Comparison of ENCODE assay signal across 18 mouse cellular contexts in the genomic region with DNA sequence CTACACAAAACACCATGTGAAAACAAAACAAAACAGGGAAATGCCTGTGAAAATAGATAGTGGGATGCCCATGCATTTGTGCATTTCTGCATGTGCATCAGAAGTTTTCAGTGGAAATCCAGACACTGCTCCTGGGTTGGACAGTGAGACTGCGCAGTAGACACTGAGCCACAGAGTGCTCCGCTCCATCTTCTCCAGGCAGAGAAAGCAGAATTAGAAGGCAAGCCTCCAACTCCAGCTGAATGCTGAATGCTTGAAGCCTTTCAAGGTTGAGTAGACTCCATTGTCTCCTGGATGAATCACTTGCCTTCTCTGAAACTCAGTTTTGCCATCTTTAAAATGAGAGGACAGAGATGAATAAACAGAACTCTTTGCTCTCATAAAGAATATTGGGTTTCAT.
"Had no signal": no experiment of that assay in that cellular context is flagged by ENCODE, and none has a peak within 500 bp of the region (broad histone marks: within the 10 kb centered on the region; RNA-seq: fewer than 3 reads in every experiment).

No protein-coding gene starts in this region.

- H3K4me3 ChIP-seq: midbrain, embryonic 10.5 days; midbrain, embryonic 13.5 days; midbrain, embryonic 15.5 days; myocyte; neural tube, embryonic 13.5 days; neural tube, embryonic 15.5 days had no signal

- DNase-seq: lung, adult 18-20 months; lung, embryonic 14.5 days; lung, postnatal 10 days; lung, postnatal 4 days; retina, postnatal 1 day; right cerebral cortex, adult 18-20 months; right cerebral cortex, postnatal 25 days; right cerebral cortex, postnatal 4 days; spleen, adult 18-20 months; thymus, adult 18-20 months; thymus, postnatal 25 days; thymus, postnatal 4 days had no signal

- H3K4me1 ChIP-seq: midbrain, embryonic 13.5 days; midbrain, embryonic 15.5 days; neural tube, embryonic 13.5 days; neural tube, embryonic 15.5 days had no signal

- H3K9me3 ChIP-seq: midbrain, embryonic 10.5 days; midbrain, embryonic 13.5 days; midbrain, embryonic 15.5 days; neural tube, embryonic 13.5 days; neural tube, embryonic 15.5 days had no signal

- H3K27ac ChIP-seq: midbrain, embryonic 10.5 days; midbrain, embryonic 13.5 days; midbrain, embryonic 15.5 days; neural tube, embryonic 13.5 days; neural tube, embryonic 15.5 days had no signal

- H3K27me3 ChIP-seq: midbrain, embryonic 13.5 days; midbrain, embryonic 15.5 days; neural tube, embryonic 13.5 days; neural tube, embryonic 15.5 days had no signal

- ATAC-seq: midbrain, embryonic 13.5 days; midbrain, embryonic 15.5 days had no signal

- H3K36me3 ChIP-seq: midbrain, embryonic 10.5 days; midbrain, embryonic 13.5 days; midbrain, embryonic 15.5 days; neural tube, embryonic 13.5 days; neural tube, embryonic 15.5 days had no signal
